Mouse (Mus musculus): ENCODE data around the gene Lrrtm3. TPM values are rescaled to one million over a fixed set of nuclear protein-coding genes. Genes with fewer than 3 reads are reported as not detected.

Gene Lrrtm3
- polyA plus RNA-seq, 1 experiment from 2014 or later = 13.1 TPM

DNA sequence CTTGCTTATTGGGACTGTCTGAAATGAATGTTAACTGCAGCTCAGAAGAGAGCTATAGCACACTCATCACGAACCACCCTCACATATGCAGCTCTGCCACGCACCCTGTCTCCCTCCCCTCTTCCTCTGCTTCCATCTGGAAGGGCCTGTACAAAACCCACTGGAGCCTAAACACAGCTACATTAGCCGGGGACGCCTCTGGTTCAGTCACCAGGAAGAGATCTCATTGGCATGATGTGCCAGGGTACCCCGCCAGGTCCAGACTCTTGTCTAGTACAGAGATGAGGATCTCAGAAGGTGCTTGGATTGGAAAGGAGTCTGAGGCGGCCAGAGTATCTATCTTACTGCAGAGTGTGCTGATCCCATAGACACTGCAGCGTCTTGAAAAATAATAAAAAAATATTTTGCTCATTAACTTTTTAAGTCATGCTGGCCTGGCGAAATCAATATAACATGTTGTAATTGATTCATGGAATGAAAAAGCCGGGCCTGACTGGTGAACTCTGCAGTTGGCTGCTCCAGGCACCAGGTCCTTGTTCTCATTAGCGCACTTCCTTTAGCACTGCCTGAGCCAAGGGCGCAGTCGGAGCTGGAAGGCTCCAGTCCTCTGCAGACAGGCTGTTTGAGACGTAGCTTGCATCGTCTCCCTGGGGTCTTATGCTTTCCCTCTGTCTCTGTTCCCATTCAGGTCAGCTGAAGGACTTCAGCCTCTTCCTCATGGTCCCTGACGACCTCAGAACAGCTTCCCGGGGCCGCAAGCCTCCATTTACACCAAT, 50.1 kb downstream of the Lrrtm3 start:
- no peak overlapping the region for H3K4me3 ChIP-seq
- peaks cover 10% of the 10 kb centered on the region for H3K4me1 ChIP-seq
- H3K9me3 ChIP-seq = no peaks in the 10 kb centered on the region
- no peaks in the 10 kb centered on the region for H3K36me3 ChIP-seq
- no peak for ATAC-seq (ENCODE audit: insufficient number of reproducible peaks, insufficient read depth, low FRiP score, low TSS enrichment, low read depth)
- 58% methylated on average over 17 of the region's 17 CpGs for WGBS
- H3K9ac ChIP-seq = no peak overlapping the region
- H3K4me2 ChIP-seq = peak overlapping the region; percentile 9; the same call in 1 of the 2 replicates
- no peak overlapping the region for H3K27ac ChIP-seq
- H3K27me3 ChIP-seq = no peaks in the 10 kb centered on the region

DNA sequence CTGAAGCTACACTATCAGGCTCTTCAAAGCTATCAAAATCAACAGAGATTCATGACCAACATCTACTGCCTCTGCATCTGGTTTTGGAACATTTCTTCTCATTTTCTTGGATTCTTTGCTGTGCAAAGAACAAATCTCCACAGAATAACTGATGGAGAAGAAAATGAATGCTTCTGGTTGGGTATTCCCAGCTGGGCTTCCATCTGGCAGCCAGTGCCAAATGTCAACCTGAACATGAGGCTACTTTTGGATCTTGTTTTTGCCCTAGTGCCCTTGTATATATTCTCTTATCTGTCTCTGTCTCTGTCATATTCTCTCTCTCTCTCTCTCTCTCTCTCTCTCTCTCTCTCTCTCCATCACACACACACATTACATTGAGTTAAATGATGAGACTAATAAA, 59.2 kb downstream of the Lrrtm3 start:
- Histone ChIP-seq H3K27ac (no peak overlapping the region), H3K4me1 (no peaks in the 10 kb centered on the region), H3K4me2 (no peak overlapping the region), H3K9ac (no peak overlapping the region), H3K4me3 (no peak overlapping the region), H3K9me3 (no peaks in the 10 kb centered on the region), H3K36me3 (no peaks in the 10 kb centered on the region), H3K27me3 (no peaks in the 10 kb centered on the region)
- ATAC-seq (ENCODE audit: insufficient number of reproducible peaks, insufficient read depth, low FRiP score, low TSS enrichment, low read depth) = no peak

DNA sequence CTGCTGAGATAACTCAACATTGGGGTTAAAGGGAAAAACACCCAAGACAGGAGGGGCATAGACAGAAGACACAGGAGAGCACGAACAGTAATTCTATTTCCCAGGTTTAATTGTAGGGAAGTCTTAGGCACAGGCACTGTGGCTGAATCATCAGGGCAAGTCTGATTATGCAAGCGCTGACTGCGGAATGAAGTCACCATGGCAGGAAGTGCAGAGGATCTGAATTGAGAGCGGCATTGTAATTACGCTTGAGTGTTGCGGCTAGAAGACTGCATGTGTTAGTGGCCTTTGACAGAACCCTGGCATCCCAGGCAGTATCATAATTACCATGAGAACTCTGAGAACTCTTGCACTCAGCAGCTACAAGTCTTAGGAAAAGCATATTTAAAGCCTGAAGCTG, 66.7 kb downstream of the Lrrtm3 start:
- no peaks in the 10 kb centered on the region for H3K36me3 ChIP-seq
- H3K9ac ChIP-seq = no peak overlapping the region
- no peak overlapping the region for H3K4me2 ChIP-seq
- 71% methylated on average over 6 of the region's 6 CpGs for WGBS
- H3K4me1 ChIP-seq = no peaks in the 10 kb centered on the region
- no peaks in the 10 kb centered on the region for H3K27me3 ChIP-seq
- no peak overlapping the region for H3K4me3 ChIP-seq
- ATAC-seq (ENCODE audit: insufficient number of reproducible peaks, insufficient read depth, low FRiP score, low TSS enrichment, low read depth) = no peak
- no peaks in the 10 kb centered on the region for H3K9me3 ChIP-seq
- no peak overlapping the region for H3K27ac ChIP-seq

DNA sequence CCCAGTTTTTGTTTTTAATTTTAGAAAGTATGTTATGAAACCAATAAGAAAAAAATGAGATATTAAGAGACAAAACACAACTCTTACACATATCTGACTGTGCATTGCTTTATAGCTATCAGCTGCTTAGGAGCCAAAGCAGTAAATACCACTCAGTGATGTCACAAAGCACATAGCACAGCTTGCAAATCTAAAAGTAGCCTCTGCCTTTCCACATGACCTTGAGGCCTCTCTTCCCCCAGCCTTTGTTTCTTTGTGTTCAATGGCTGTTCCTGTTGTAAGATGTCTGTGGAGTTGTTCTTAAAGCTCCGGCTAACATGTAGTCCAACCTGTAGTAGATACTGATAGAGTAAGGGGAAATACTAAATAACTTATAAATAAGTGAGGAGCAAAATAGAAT, 69.7 kb downstream of the Lrrtm3 start:
- H3K4me2 ChIP-seq = no peak overlapping the region
- no peak overlapping the region for H3K27ac ChIP-seq
- H3K27me3 ChIP-seq = no peaks in the 10 kb centered on the region
- H3K4me1 ChIP-seq = no peaks in the 10 kb centered on the region
- WGBS = 86% methylated on average over 1 of the region's 1 CpGs
- H3K9me3 ChIP-seq = no peaks in the 10 kb centered on the region
- no peaks in the 10 kb centered on the region for H3K36me3 ChIP-seq
- H3K4me3 ChIP-seq = no peak overlapping the region
- ATAC-seq (ENCODE audit: insufficient number of reproducible peaks, insufficient read depth, low FRiP score, low TSS enrichment, low read depth) = no peak
- no peak overlapping the region for H3K9ac ChIP-seq

DNA sequence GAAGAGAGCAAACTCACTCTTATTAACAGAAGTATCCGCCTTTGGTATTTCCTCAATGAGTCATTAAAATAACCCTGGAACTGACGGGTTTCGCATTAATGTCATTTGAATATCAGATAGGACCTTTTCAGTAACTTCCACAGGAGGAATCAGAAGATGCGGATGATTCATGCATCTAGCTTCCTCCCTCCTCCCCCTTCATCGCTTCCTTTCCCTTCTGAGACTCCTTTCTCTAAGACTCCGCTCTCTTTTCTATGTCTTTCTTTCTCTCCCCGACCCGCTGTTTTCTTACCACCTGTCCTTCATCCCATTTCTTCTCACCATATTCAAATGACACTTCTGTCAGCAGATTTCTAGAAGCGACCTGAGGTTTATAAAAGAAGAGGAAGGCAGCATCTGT, 88.1 kb downstream of the Lrrtm3 start:
- Histone ChIP-seq H3K4me1 (no peaks in the 10 kb centered on the region), H3K27me3 (no peaks in the 10 kb centered on the region), H3K36me3 (no peaks in the 10 kb centered on the region), H3K4me3 (no peak overlapping the region), H3K4me2 (no peak overlapping the region), H3K27ac (no peak overlapping the region), H3K9ac (no peak overlapping the region), H3K9me3 (no peaks in the 10 kb centered on the region)
- no peak for ATAC-seq (ENCODE audit: insufficient number of reproducible peaks, insufficient read depth, low FRiP score, low TSS enrichment, low read depth)
- 85% methylated on average over 9 of the region's 9 CpGs for WGBS

DNA sequence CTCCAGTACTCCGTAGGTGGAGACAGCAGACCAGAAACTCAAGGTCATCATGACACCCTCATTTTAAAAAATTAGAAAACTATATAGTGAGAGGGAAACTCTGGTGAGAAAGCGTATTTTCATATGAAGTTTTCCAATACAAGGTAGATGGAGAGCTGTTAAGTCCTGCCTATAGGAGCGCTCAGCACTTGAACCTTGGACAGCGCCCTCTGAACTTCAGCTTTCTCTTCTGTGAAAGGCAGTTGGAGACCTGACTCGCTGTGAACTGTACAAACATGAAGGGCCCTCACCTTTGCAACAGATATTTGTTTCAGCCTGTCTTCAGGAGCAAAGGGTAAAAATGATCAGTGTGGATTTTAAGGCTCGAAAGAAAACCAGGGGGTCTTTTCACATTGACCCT, 88.5 kb downstream of the Lrrtm3 start:
- Histone ChIP-seq H3K4me3 (no peak overlapping the region), H3K27ac (no peak overlapping the region)

DNA sequence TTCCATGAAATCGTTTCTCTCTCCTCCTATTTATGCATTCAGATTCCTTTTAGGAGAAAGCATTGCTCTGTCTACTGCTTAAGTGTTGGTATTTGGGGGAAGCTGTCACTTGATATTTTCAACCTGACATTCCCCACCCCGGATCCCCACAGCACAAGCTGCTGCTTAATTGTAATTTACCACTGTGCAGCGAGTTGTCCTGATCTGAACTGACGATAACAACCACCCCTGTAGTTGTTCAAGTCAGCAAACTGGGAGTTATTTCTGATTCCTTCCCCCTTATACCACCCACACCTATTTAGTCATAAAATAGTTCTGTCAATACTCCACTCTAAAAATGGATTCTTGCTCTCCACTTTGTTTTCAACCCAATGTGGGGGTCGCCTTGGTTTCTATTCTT, 95.8 kb downstream of the Lrrtm3 start:
- Histone ChIP-seq H3K4me1 (no peaks in the 10 kb centered on the region), H3K27ac (no peak overlapping the region), H3K4me3 (no peak overlapping the region), H3K9ac (no peak overlapping the region), H3K36me3 (no peaks in the 10 kb centered on the region), H3K9me3 (no peaks in the 10 kb centered on the region), H3K4me2 (no peak overlapping the region), H3K27me3 (no peaks in the 10 kb centered on the region)
- ATAC-seq (ENCODE audit: insufficient number of reproducible peaks, insufficient read depth, low FRiP score, low TSS enrichment, low read depth) = no peak
- WGBS = 79% methylated on average over 5 of the region's 5 CpGs

More for the DNA sequence above, 88.5 kb downstream of the Lrrtm3 start:
- Histone ChIP-seq H3K9ac (no peak overlapping the region), H3K27me3 (no peaks in the 10 kb centered on the region), H3K4me1 (no peaks in the 10 kb centered on the region), H3K36me3 (no peaks in the 10 kb centered on the region), H3K9me3 (no peaks in the 10 kb centered on the region), H3K4me2 (no peak overlapping the region)
- no peak for ATAC-seq (ENCODE audit: insufficient number of reproducible peaks, insufficient read depth, low FRiP score, low TSS enrichment, low read depth)
- WGBS = 72% methylated on average over 6 of the region's 6 CpGs

DNA sequence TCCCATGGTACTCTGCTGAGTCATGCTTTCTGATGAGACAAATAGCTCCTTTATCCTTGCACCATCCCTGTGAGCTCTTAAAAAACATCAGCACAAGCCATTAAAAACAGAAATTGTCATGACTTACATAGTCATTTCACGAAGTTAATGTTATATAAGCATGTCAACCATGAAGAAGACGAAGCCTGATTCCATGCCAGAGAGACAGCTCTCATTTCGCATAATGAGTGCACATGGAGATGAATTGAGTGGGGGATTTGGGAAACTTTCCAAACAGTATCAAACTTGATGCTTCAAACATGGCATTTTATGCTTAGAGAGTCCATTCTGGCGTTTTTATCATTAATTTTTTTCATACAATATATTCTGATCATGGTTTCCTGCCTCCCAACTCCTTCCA, 104.5 kb downstream of the Lrrtm3 start:
- H3K27me3 ChIP-seq = no peaks in the 10 kb centered on the region
- WGBS = 58% methylated on average over 4 of the region's 4 CpGs
- no peaks in the 10 kb centered on the region for H3K4me1 ChIP-seq
- H3K9ac ChIP-seq = no peak overlapping the region
- no peaks in the 10 kb centered on the region for H3K9me3 ChIP-seq
- H3K27ac ChIP-seq = no peak overlapping the region
- H3K4me3 ChIP-seq = no peak overlapping the region
- H3K36me3 ChIP-seq = no peaks in the 10 kb centered on the region
- no peak overlapping the region for H3K4me2 ChIP-seq
- ATAC-seq (ENCODE audit: insufficient number of reproducible peaks, insufficient read depth, low FRiP score, low TSS enrichment, low read depth) = no peak

DNA sequence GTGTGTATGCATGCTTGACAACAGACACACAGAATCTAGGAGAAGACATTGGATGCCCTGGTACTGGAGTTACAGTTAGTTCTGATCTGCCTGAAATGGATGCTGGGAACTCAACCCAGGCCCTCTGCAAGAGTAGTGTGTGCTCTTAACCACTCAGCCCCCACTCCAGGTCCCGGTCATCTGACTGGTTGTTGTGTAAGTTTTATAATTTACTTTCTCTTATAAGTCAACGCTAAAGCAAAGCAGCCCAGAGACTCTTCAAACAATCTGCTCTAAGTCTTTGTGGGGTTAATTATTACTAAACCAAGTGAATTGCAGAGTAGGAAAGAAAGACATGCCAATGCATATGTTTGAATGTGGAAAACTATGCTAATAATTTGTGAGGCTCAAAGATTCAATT, 110.7 kb downstream of the Lrrtm3 start:
- H3K4me3 ChIP-seq = no peak overlapping the region
- H3K9me3 ChIP-seq = no peaks in the 10 kb centered on the region
- no peak overlapping the region for H3K27ac ChIP-seq
- 82% methylated on average over 2 of the region's 2 CpGs for WGBS
- H3K4me1 ChIP-seq = peaks cover 6% of the 10 kb centered on the region; the same call in 1 of the 2 replicates
- no peak overlapping the region for H3K9ac ChIP-seq
- no peak for ATAC-seq (ENCODE audit: insufficient number of reproducible peaks, insufficient read depth, low FRiP score, low TSS enrichment, low read depth)
- H3K36me3 ChIP-seq = no peaks in the 10 kb centered on the region
- H3K27me3 ChIP-seq = no peaks in the 10 kb centered on the region
- H3K4me2 ChIP-seq = no peak overlapping the region

DNA sequence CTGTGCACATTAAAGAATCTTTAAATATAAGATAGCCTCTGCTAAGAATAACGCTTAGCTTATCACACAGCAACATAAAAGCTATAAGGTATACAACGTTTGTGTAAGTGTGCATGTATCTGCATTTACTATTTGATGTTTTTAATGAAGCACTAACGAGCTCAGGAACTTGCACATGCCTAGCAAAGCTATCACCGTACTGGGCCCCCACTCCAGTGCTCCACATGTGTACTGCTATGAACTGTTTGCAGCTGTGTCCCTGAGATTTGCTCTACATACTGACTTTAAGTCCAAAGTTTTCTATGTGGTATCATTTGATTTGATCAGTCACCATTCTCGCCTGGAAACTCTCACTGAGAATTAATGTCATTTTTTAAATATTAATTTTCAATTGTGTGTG, 111.1 kb downstream of the Lrrtm3 start:
- no peak overlapping the region for H3K27ac ChIP-seq
- no peak overlapping the region for H3K4me3 ChIP-seq
- H3K4me2 ChIP-seq = no peak overlapping the region
- no peaks in the 10 kb centered on the region for H3K27me3 ChIP-seq
- H3K4me1 ChIP-seq = peaks cover 6% of the 10 kb centered on the region; the same call in 1 of the 2 replicates
- H3K9ac ChIP-seq = no peak overlapping the region
- H3K9me3 ChIP-seq = no peaks in the 10 kb centered on the region
- WGBS = 81% methylated on average over 5 of the region's 5 CpGs
- H3K36me3 ChIP-seq = no peaks in the 10 kb centered on the region
- no peak for ATAC-seq (ENCODE audit: insufficient number of reproducible peaks, insufficient read depth, low FRiP score, low TSS enrichment, low read depth)

DNA sequence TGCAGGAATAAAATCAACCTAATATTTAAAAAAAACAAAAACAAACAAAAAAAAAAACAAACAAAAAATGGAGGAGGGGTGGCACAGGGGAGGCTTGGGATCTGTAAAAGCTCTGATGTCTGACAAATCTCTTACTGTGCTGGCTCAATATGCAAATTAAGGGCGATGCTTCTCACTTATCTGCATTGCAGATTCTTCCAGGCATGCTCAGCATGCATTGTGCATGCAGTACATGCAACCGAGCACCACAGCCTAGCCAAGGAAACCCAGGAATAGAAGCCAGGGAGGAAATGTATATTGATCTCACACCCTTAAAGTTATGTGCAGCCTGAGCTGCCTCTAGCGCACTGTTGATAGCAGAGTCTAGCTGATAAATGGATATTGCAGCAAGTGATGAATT, 111.5 kb downstream of the Lrrtm3 start:
- H3K27me3 ChIP-seq = no peaks in the 10 kb centered on the region
- no peak overlapping the region for H3K27ac ChIP-seq
- peaks cover 6% of the 10 kb centered on the region; the same call in 1 of the 2 replicates for H3K4me1 ChIP-seq
- no peaks in the 10 kb centered on the region for H3K9me3 ChIP-seq
- ATAC-seq (ENCODE audit: insufficient number of reproducible peaks, insufficient read depth, low FRiP score, low TSS enrichment, low read depth) = no peak
- peak overlapping the region; percentile 51 for H3K4me2 ChIP-seq
- H3K4me3 ChIP-seq = no peak overlapping the region
- H3K36me3 ChIP-seq = no peaks in the 10 kb centered on the region
- H3K9ac ChIP-seq = no peak overlapping the region
- 40% methylated on average over 3 of the region's 3 CpGs for WGBS

DNA sequence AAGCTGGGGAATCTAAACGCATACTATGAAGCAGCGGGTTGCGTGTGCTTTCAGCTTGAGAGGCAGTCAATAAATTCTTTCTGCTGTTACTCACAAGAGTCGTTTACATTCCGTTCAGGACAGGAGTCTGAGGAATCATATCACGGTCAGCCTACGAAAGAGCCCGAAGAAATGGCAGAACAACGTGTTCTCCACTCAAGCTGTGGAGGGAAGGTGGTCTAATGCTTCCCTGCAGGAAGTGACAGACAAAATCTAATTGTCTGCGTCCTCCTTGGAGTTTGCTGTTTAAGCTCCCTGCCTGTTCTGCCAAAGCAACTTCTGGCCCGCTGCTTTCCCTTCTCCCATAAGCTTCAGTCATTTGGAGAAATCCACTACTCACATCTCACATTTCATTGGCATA, 112.0 kb downstream of the Lrrtm3 start:
- H3K9ac ChIP-seq = no peak overlapping the region
- no peak for ATAC-seq (ENCODE audit: insufficient number of reproducible peaks, insufficient read depth, low FRiP score, low TSS enrichment, low read depth)
- H3K4me3 ChIP-seq = peak overlapping the region; percentile 26
- no peak overlapping the region for H3K27ac ChIP-seq
- peaks cover 6% of the 10 kb centered on the region; the same call in 1 of the 2 replicates for H3K4me1 ChIP-seq
- no peaks in the 10 kb centered on the region for H3K27me3 ChIP-seq
- H3K4me2 ChIP-seq = peak overlapping the region; percentile 51
- no peaks in the 10 kb centered on the region for H3K9me3 ChIP-seq
- 34% methylated on average over 11 of the region's 11 CpGs for WGBS
- no peaks in the 10 kb centered on the region for H3K36me3 ChIP-seq
